Mouse (Mus musculus) hindbrain, embryonic 11.5 days (tissue): Measurements from ENCODE around the gene Pcolce. TPM values are rescaled to one million over a fixed set of nuclear protein-coding genes. Genes with fewer than 3 reads are reported as not detected.

ENCODE experiments used
- ATAC-seq: fragments of 200-750 bp; cut with Nextera tagmentation; 2 replicates; pipeline ENCODE4 v1.8.0; 2017; ENCODE audit warnings: mild to moderate bottlenecking, moderate TSS enrichment, moderate library complexity; ENCODE audit not compliant: low FRiP score
- DNase-seq: peaks from one replicate; pipeline ENCODE4 v3.0.0-alpha.2; 2015; ENCODE audit warnings: low spot score
- H3K27ac ChIP-seq: fragments of 300-500 bp; sonication (generic); 2 replicates; pipeline ENCODE4 v1.5.1; 2014; ENCODE audit warnings: mild to moderate bottlenecking, low read depth, low read length
- H3K27me3 ChIP-seq: fragments of 300-500 bp; sonication (generic); 2 replicates; pipeline ENCODE4 v1.6.1; 2014; ENCODE audit warnings: mild to moderate bottlenecking, low read length, moderate library complexity, mixed read lengths; ENCODE audit not compliant: control insufficient read depth, insufficient read depth
- H3K36me3 ChIP-seq: fragments of 300-500 bp; sonication (generic); 2 replicates; pipeline ENCODE4 v1.6.1; 2014; ENCODE audit warnings: mild to moderate bottlenecking, low read length, moderate library complexity, mixed read lengths; ENCODE audit not compliant: control insufficient read depth, insufficient read depth
- H3K4me1 ChIP-seq: fragments of 300-500 bp; sonication (generic); replicated peaks from 2 replicates; pipeline ENCODE4 v1.6.1; 2014; ENCODE audit warnings: low read length, mixed read lengths; ENCODE audit not compliant: control insufficient read depth, insufficient read depth
- H3K4me2 ChIP-seq: fragments of 300-500 bp; sonication (generic); replicated peaks from 2 replicates; pipeline ENCODE4 v1.6.1; 2014; ENCODE audit warnings: mild to moderate bottlenecking, low read depth, low read length
- H3K4me3 ChIP-seq: fragments of 300-500 bp; sonication (generic); 2 replicates; pipeline ENCODE4 v1.5.1; 2014; ENCODE audit warnings: low read depth, low read length
- H3K9ac ChIP-seq: fragments of 300-500 bp; sonication (generic); 2 replicates; pipeline ENCODE4 v1.6.1; 2014; ENCODE audit warnings: low read depth, low read length
- H3K9me3 ChIP-seq: fragments of 300-500 bp; sonication (generic); 2 replicates; pipeline ENCODE4 v1.6.1; 2016; ENCODE audit warnings: low read length; ENCODE audit not compliant: control insufficient read depth
- WGBS: fragments of 180-500 bp; shearing (Covaris S2); extraction: QIAGEN DNeasy Blood & Tissue Kit; methylation state at CpG from one replicate; pipeline ENCODE4 v1.1.7; 2014; 5-methylcytosine and 5-hydroxymethylcytosine counted together
- polyA plus RNA-seq: library from polyadenylated mRNA; unstranded; fragments of >200 nt; fragmentation: Nextera tagmentation; extraction: Ambion mirVana; gene quantifications from 2 replicates; pipeline ENCODE4 v1.2.1, GENCODE M21; 2014

Gene Pcolce
- polyA plus RNA-seq, result 67.0 and 87.3 TPM in 2 replicates

- no peaks in the 10 kb centered on the region for H3K36me3 ChIP-seq
- no peak for ATAC-seq
- H3K4me3 ChIP-seq, result no peak within 1 kb of the TSS
- H3K9me3 ChIP-seq, result no peaks in the 10 kb centered on the region
- DNase-seq, result no peak
- WGBS, result 53% methylated on average over 11 of the region's 11 CpGs
- no peak within 1 kb of the TSS for H3K27ac ChIP-seq
- peak within 1 kb of the TSS; percentile 5; the same call in 1 of the 2 replicates for H3K9ac ChIP-seq
- H3K4me2 ChIP-seq, result no peak within 1 kb of the TSS
- no peaks in the 10 kb centered on the region; the same call in 1 of the 2 replicates for H3K27me3 ChIP-seq
- H3K4me1 ChIP-seq, result peaks cover 8% of the 10 kb centered on the region; the same call in 1 of the 2 replicates
Observed at GRCm38 (mm10) chr5:137613550-137613949, at the start of gene Pcolce. TSS of gene Pcolce (minus strand) at chr5:137613784.

GRCm38 (mm10) chr5:137663057-137663456 lies 49.5 kb upstream of the Pcolce start:
- H3K27ac ChIP-seq, result no peak overlapping the region
- peaks cover 14% of the 10 kb centered on the region; the same call in 1 of the 2 replicates for H3K36me3 ChIP-seq
- H3K27me3 ChIP-seq, result no peaks in the 10 kb centered on the region
- H3K9ac ChIP-seq, result no peak overlapping the region
- H3K9me3 ChIP-seq, result no peaks in the 10 kb centered on the region
- no peak overlapping the region for H3K4me2 ChIP-seq
- 74% methylated on average over 9 of the region's 9 CpGs for WGBS
- H3K4me1 ChIP-seq, result no peaks in the 10 kb centered on the region
- no peak overlapping the region for H3K4me3 ChIP-seq
- no peak for DNase-seq
- no peak for ATAC-seq

DNA sequence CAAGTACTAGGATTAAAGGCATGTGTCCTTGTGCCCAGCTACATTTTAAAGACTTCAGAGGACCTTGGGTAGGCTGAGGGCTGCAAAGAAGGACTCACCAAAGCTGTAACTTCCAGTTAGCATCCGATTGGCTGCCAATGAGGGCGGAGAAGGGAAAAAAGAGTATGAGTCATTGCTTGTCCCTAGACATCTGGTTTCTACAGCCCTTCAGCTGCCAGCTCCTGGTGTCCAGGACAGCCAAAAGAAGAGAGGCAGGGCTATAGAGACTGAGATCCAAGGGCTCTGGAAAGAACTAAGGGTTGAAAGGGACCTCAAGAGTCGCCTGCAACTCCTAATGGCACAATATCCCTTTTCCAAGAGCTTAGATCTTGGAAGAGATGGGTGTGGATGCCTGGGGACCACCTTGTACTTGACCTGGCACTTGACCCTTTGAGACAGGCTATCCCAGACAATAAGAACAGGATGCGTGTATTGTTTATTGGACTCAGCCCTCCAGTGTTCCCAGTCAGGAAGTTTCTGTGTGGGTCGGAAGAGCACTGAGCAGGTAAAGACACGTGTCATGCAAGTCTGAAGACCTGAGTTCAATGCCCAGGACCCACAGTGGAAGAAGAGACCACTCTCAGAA lies 46.6 kb upstream of the Pcolce start:
- no peak for DNase-seq
- H3K4me2 ChIP-seq, result no peak overlapping the region
- no peak overlapping the region for H3K4me3 ChIP-seq
- H3K27ac ChIP-seq, result no peak overlapping the region
- 0 out of 2 replicates have a peak, but pooled peaks cover 14% of the 10 kb centered on the region for H3K36me3 ChIP-seq
- 97% methylated on average over 6 of the region's 6 CpGs for WGBS
- H3K9me3 ChIP-seq, result no peaks in the 10 kb centered on the region
- H3K9ac ChIP-seq, result no peak overlapping the region
- no peaks in the 10 kb centered on the region for H3K27me3 ChIP-seq
- ATAC-seq, result no peak
- no peaks in the 10 kb centered on the region for H3K4me1 ChIP-seq

DNA sequence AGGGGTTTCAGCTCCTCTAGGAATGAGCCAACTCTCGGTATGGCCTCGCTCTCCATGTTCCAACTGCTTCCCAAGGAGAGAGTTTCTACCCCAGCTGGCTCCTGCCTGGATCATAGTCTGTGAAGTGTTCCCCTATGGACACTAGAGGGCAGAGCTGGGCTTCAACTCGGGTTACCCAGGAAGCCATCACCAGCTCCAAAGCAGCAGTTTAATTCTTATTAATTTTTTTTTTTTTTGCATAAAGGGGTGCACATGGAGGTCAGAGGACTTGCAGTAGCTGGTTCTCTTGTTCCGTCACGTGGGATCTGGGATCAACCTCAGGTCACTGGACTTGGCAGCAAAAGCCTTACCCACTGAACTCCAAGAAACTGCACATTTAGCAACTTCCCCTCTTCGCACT lies 43.4 kb upstream of the Pcolce start:
- WGBS, result 37% methylated on average over 6 of the region's 6 CpGs
- no peak for ATAC-seq
- no peak overlapping the region for H3K9ac ChIP-seq
- no peaks in the 10 kb centered on the region for H3K4me1 ChIP-seq
- 0 out of 2 replicates have a peak, but pooled peaks cover 7% of the 10 kb centered on the region for H3K36me3 ChIP-seq
- no peaks in the 10 kb centered on the region for H3K9me3 ChIP-seq
- no peak overlapping the region for H3K4me3 ChIP-seq
- no peak overlapping the region for H3K4me2 ChIP-seq
- no peaks in the 10 kb centered on the region for H3K27me3 ChIP-seq
- 0 out of 2 replicates have a peak overlapping the region, but pooled peaks have one; percentile 24 for H3K27ac ChIP-seq
- DNase-seq, result peak; percentile 79

- Histone ChIP-seq H3K4me2 (no peak overlapping the region), H3K9me3 (no peaks in the 10 kb centered on the region), H3K27ac (no peak overlapping the region), H3K4me3 (no peak overlapping the region), H3K27me3 (no peaks in the 10 kb centered on the region), H3K9ac (no peak overlapping the region), H3K36me3 (no peaks in the 10 kb centered on the region), H3K4me1 (no peaks in the 10 kb centered on the region; the same call in 1 of the 2 replicates)
- ATAC-seq (no peak), DNase-seq (no peak)
- WGBS, result 76% methylated on average over 6 of the region's 7 CpGs
Observed at GRCm38 (mm10) chr5:137654746-137655145, 41.2 kb upstream of the Pcolce start.

- no peak overlapping the region for H3K4me2 ChIP-seq
- no peaks in the 10 kb centered on the region; the same call in 1 of the 2 replicates for H3K4me1 ChIP-seq
- H3K9ac ChIP-seq, result no peak overlapping the region
- DNase-seq (no peak), ATAC-seq (no peak)
- no peaks in the 10 kb centered on the region for H3K27me3 ChIP-seq
- H3K36me3 ChIP-seq, result no peaks in the 10 kb centered on the region
- no peak overlapping the region for H3K4me3 ChIP-seq
- 93% methylated on average over 10 of the region's 10 CpGs for WGBS
- H3K27ac ChIP-seq, result no peak overlapping the region
- H3K9me3 ChIP-seq, result no peaks in the 10 kb centered on the region
Observed at GRCm38 (mm10) chr5:137653366-137653765, 39.8 kb upstream of the Pcolce start.

DNA sequence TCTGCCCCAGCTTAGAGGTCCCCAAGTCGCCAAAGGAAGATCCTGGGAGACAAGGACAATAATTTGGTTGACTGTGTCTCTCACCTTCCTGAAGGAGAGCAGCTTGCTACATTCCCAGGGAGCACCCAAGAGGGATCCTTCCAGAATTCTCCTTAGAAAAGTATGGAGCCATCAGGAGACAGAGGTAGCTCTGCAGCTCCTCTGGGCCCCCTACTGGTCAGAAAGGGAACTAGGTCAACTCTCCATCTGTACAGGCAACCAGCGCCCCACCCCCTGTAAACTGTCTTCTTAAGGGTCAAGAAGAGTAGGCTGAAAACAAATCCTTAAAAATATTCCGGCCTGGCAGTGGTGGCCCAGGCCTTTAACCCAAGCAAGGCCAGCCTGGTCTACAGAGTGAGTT lies 38.9 kb upstream of the Pcolce start:
- DNase-seq (peak; percentile 83), ATAC-seq (no peak)
- H3K36me3 ChIP-seq, result no peaks in the 10 kb centered on the region
- H3K9me3 ChIP-seq, result no peaks in the 10 kb centered on the region
- 23% methylated on average over 3 of the region's 3 CpGs for WGBS
- H3K4me1 ChIP-seq, result no peaks in the 10 kb centered on the region; the same call in 1 of the 2 replicates
- no peak overlapping the region for H3K9ac ChIP-seq
- H3K27me3 ChIP-seq, result no peaks in the 10 kb centered on the region
- H3K4me2 ChIP-seq, result no peak overlapping the region
- no peak overlapping the region for H3K27ac ChIP-seq
- no peak overlapping the region for H3K4me3 ChIP-seq

DNA sequence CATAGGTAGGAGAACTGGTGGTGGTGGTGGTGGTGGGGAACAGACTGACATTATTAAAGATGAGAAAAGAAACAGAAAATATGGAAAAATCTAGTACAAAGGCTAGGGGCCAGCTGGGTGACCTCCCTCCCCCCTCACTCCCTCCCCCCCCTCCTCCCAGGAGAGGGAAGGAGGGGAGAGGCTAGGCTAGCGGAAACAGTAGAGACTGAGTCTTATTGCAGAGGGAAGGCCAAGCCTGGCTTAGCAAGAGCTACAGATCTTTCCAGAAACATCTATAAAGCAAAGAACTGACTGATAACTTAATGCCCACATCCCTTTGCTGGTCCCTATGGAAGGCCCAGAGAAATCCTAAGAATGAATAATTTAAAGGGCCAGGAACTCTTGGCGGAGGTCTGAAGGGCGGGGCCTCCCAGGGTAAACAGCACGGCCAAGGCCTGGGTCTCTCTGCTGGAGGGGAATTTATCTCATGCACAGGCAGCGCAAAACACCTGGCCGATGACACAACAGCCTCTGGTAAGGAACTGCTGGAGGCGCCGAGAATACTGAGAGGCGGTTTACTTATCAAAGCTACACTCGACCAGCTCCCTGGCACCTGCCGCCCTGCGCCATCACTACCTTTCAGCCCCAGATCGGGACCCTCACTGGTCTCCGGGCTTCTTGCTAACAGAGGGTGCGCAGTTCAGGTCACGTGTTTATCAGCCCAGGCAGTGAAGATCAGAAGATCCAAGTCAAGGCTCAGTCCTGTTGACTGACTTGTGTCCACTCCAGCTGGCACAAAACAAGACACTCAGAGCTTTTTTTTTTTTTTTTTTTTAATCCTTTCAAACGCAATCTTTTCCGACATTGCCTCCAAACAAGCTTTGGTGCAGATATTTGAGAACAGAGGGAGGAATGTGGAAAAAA lies 36.3 kb upstream of the Pcolce start:
- no peaks in the 10 kb centered on the region for H3K36me3 ChIP-seq
- DNase-seq (no peak), ATAC-seq (0 out of 2 replicates have a peak, but pooled peaks have one; percentile 30)
- 17% methylated on average over 18 of the region's 18 CpGs for WGBS
- no peaks in the 10 kb centered on the region for H3K9me3 ChIP-seq
- no peaks in the 10 kb centered on the region; the same call in 1 of the 2 replicates for H3K4me1 ChIP-seq
- peaks cover 14% of the 10 kb centered on the region for H3K27me3 ChIP-seq
- H3K9ac ChIP-seq, result no peak overlapping the region; the same call in 1 of the 2 replicates
- H3K4me2 ChIP-seq, result no peak overlapping the region
- H3K27ac ChIP-seq, result no peak overlapping the region
- H3K4me3 ChIP-seq, result no peak overlapping the region
